ENCODE assay signal across 19 mouse cellular contexts in the genomic region with DNA sequence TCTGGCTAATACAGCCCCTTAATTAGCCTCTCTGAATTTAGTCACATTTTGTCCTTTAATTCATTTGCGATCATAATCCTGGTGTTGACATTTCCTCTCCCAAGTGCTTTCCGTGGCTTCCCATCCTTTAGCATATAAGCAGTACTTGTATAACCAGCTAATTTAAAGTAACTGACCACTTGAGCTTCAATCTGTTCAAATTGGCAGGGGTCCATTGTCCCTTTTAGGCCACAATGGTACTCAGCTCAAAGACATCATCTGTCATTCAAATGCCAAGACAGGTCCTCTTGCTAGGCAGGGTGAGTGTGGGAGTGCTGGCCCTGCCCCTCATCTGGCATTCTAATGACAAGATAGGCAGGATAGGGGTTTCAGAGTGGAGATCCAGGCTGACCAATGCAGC. TPM values are rescaled to one million over a fixed set of nuclear protein-coding genes. Genes with fewer than 3 reads are reported as not detected.
DNase-seq lines count a peak whose midpoint lies in the region; ATAC-seq lines count a peak whose summit lies in the region.
"Had no signal": no experiment of that assay in that cellular context is flagged by ENCODE, and none has a peak within 500 bp of the region (broad histone marks: within the 10 kb centered on the region; RNA-seq: fewer than 3 reads in every experiment).

No protein-coding gene starts in this region.

- no peak overlapping the region for H3K9ac ChIP-seq in forebrain, embryonic 14.5 days (ENCODE audit: low read length)
- H3K9ac ChIP-seq: embryonic facial prominence, embryonic 12.5 days; forebrain, embryonic 12.5 days; forebrain, embryonic 15.5 days; forebrain, postnatal 0 days had no signal

- no peaks in the 10 kb centered on the region for H3K27me3 ChIP-seq in forebrain, embryonic 14.5 days (replicated peaks; ENCODE audit: control insufficient read depth, insufficient read depth, low read length)
- no peaks in the 10 kb centered on the region for H3K27me3 ChIP-seq in forebrain, embryonic 10.5 days (ENCODE audit: poor library complexity, severe bottlenecking)
- H3K27me3 ChIP-seq in embryonic facial prominence, embryonic 10.5 days (replicated peaks; ENCODE audit: low read depth, poor library complexity, severe bottlenecking): no peaks in the 10 kb centered on the region
- H3K27me3 ChIP-seq: embryonic facial prominence, embryonic 12.5 days; forebrain, embryonic 12.5 days; forebrain, embryonic 15.5 days had no signal

- no peaks in the 10 kb centered on the region for H3K9me3 ChIP-seq in forebrain, embryonic 14.5 days (replicated peaks; ENCODE audit: control insufficient read depth, low read length)
- H3K9me3 ChIP-seq in forebrain, embryonic 10.5 days: no peaks in the 10 kb centered on the region
- H3K9me3 ChIP-seq in embryonic facial prominence, embryonic 10.5 days: no peaks in the 10 kb centered on the region
- H3K9me3 ChIP-seq: embryonic facial prominence, embryonic 12.5 days; forebrain, embryonic 12.5 days; forebrain, embryonic 15.5 days; G1E had no signal

- no peak overlapping the region for H3K27ac ChIP-seq in forebrain, embryonic 14.5 days (ENCODE audit: low read depth, low read length)
- no peak overlapping the region for H3K27ac ChIP-seq in forebrain, embryonic 10.5 days
- no peak overlapping the region for H3K27ac ChIP-seq in embryonic facial prominence, embryonic 10.5 days (replicated peaks)
- H3K27ac ChIP-seq: embryonic facial prominence, embryonic 12.5 days; forebrain, embryonic 12.5 days; forebrain, embryonic 15.5 days had no signal

- H3K4me2 ChIP-seq in forebrain, embryonic 14.5 days (ENCODE audit: low read length): no peak overlapping the region
- H3K4me2 ChIP-seq: embryonic facial prominence, embryonic 12.5 days; forebrain, embryonic 12.5 days; forebrain, embryonic 15.5 days had no signal

- H3K36me3 ChIP-seq in forebrain, embryonic 14.5 days (ENCODE audit: control insufficient read depth, insufficient read depth, low read length): no peaks in the 10 kb centered on the region
- H3K36me3 ChIP-seq in forebrain, embryonic 10.5 days (replicated peaks): no peaks in the 10 kb centered on the region
- no peaks in the 10 kb centered on the region for H3K36me3 ChIP-seq in embryonic facial prominence, embryonic 10.5 days (replicated peaks)
- H3K36me3 ChIP-seq: embryonic facial prominence, embryonic 12.5 days; forebrain, embryonic 12.5 days; forebrain, embryonic 15.5 days; G1E had no signal

- H3K4me3 ChIP-seq in forebrain, embryonic 14.5 days (ENCODE audit: low read depth, low read length): no peak overlapping the region
- no peak overlapping the region for H3K4me3 ChIP-seq in forebrain, embryonic 10.5 days
- no peak overlapping the region for H3K4me3 ChIP-seq in embryonic facial prominence, embryonic 10.5 days
- H3K4me3 ChIP-seq: embryonic facial prominence, embryonic 12.5 days; forebrain, embryonic 12.5 days; forebrain, embryonic 15.5 days had no signal

- 51% methylated on average over 2 of the region's 2 CpGs for WGBS in forebrain, embryonic 14.5 days
- 85% methylated on average over 2 of the region's 2 CpGs for WGBS in forebrain, embryonic 10.5 days
- 83% methylated on average over 2 of the region's 2 CpGs for WGBS in embryonic facial prominence, embryonic 10.5 days

- ATAC-seq in forebrain, embryonic 14.5 days: no peak
- ATAC-seq: CD4-positive, CD25-positive, alpha-beta regulatory T cell, adult 4 months; forebrain, embryonic 15.5 days; forebrain, postnatal 0 days had no signal

- peaks cover 5% of the 10 kb centered on the region; the same call in 1 of the 2 replicates for H3K4me1 ChIP-seq in forebrain, embryonic 14.5 days (ENCODE audit: control insufficient read depth, insufficient read depth, low read length)
- peaks cover 18% of the 10 kb centered on the region for H3K4me1 ChIP-seq in forebrain, embryonic 10.5 days
- peaks cover 25% of the 10 kb centered on the region for H3K4me1 ChIP-seq in embryonic facial prominence, embryonic 10.5 days

- DNase-seq in cerebellum, adult 9-10 months: peak; percentile 49
- DNase-seq in cerebellum, postnatal 4 days (ENCODE audit: low spot score in 2 of 2): no peak
- peak; percentile 10 for DNase-seq in forebrain, embryonic 14.5 days (ENCODE audit: low spot score)
- DNase-seq in forebrain, embryonic 10.5 days (ENCODE audit: extremely low spot score, low spot score): no peak
- peak; percentile 55 for DNase-seq in brain, adult 2 months (ENCODE audit: low read depth, low spot score)
- DNase-seq in embryonic facial prominence, embryonic 10.5 days (ENCODE audit: low spot score): no peak
- DNase-seq: adrenal gland, adult 2 months; adrenal gland, postnatal 10 days; adrenal gland, postnatal 25 days; B cell, adult 2 months; cerebellum, adult 11-12 months; cerebellum, adult 9-11 months; embryo, embryonic 11 days; forebrain, postnatal 0 days had no signal

RNA-seq across cellular contexts. Expression of gene Prelp, which starts 52.6 kb away (rescaled TPM):
- 2.6 and 5.5 TPM in 2 replicates for polyA plus RNA-seq in forebrain, embryonic 14.5 days (2014; fragmentation: Nextera tagmentation; extraction: Ambion mirVana)
- 0.36 and 0.90 TPM in 2 replicates for polyA plus RNA-seq in forebrain, embryonic 10.5 days (2016; fragmentation: Nextera tagmentation; extraction: Ambion mirVana)
- 0.74 and 0.91 TPM in 2 replicates for polyA plus RNA-seq in embryonic facial prominence, embryonic 10.5 days (2016; fragmentation: Nextera tagmentation; extraction: Ambion mirVana)
- polyA plus RNA-seq: CD4-positive, CD25-positive, alpha-beta regulatory T cell, adult 4 months had no signal

Comparison
In these comparisons a context has a peak if more than half of its experiments do, and no peak if none do; other contexts are left out.
1. DNase-seq: peak in cerebellum, adult 9-10 months (single experiment), forebrain, embryonic 14.5 days (single experiment) and brain, adult 2 months (single experiment); none in cerebellum, postnatal 4 days (0 of 2), forebrain, embryonic 10.5 days (single experiment) and embryonic facial prominence, embryonic 10.5 days (single experiment).